Mouse (Mus musculus) layer of hippocampus, adult 2 months (tissue): ENCODE measurements around the gene Ntf5. TPM values are rescaled to one million over a fixed set of nuclear protein-coding genes. Genes with fewer than 3 reads are reported as not detected.

Experiments
- DNase-seq, 2 experiments: peaks; one replicate each; pipeline ENCODE4 v3.0.0; 2022; ENCODE audit warnings: low spot score in 2 of 2
- H3K27ac ChIP-seq: fragments of 200-600 bp; 2 replicates; pipeline ENCODE4 v1.8.1; 2022
- H3K4me3 ChIP-seq: fragments of 200-600 bp; 2 replicates; pipeline ENCODE4 v1.8.1; 2022; ENCODE audit warnings: mild to moderate bottlenecking
- CTCF ChIP-seq: fragments of 200-600 bp; conservative IDR thresholded peaks from 2 replicates; pipeline ENCODE4 v1.8.1; 2022; ENCODE audit warnings: antibody characterized with exemption, mild to moderate bottlenecking, moderate library complexity
- microRNA-seq, 2 experiments: library from miRNA; unstranded; fragments of <30 nt; microRNA quantifications; one replicate each; pipeline ENCODE4 v1.2.0; 2021
- total RNA-seq, 2 experiments: library from RNA; stranded (reverse); gene quantifications; 2 replicates each; pipeline ENCODE4 v1.2.3; 2021

Ntf5 gene
- total RNA-seq, 2 experiments from 2014 or later: not detected

GRCm38 (mm10) chr7:45463987-45464778, 50.7 kb downstream of the Ntf5 start:
- no peak overlapping the region for H3K27ac ChIP-seq
- no peak for TF ChIP-seq CTCF
- no peak overlapping the region for H3K4me3 ChIP-seq
- DNase-seq: no peak

- no peak for TF ChIP-seq CTCF
- no peak for DNase-seq
- peak overlapping the region; percentile 96; the same call in 1 of the 2 replicates for H3K27ac ChIP-seq
- peak overlapping the region; percentile 75; the same call in 1 of the 2 replicates for H3K4me3 ChIP-seq
Measured at GRCm38 (mm10) chr7:45465112-45465511, 51.6 kb downstream of the Ntf5 start.

- H3K27ac ChIP-seq: peak overlapping the region; percentile 96
- no peak for DNase-seq
- TF ChIP-seq CTCF: peak; percentile 48
- peak overlapping the region; percentile 75 for H3K4me3 ChIP-seq
Measured at GRCm38 (mm10) chr7:45465549-45465948, 52.1 kb downstream of the Ntf5 start.

- peak; percentile 23; the same call in 1 of the 2 replicates for TF ChIP-seq CTCF
- H3K4me3 ChIP-seq: peak within 1 kb of the TSS; percentile 75
- peak within 1 kb of the TSS; percentile 96 for H3K27ac ChIP-seq
- DNase-seq: peak; percentile 96
Measured at GRCm38 (mm10) chr7:45466283-45467089, 53.0 kb downstream of the Ntf5 start, which contains the start of gene Bax. Bax (minus strand) TSS chr7:45466898.

Small RNA genes lying within 50 kb of the gene (microRNA-seq; reads per million reads assigned to microRNA genes)
- gene Gm22133: 0 reads per million in 2 experiments

Other genes starting within 250 kb of the Ntf5 start
- 1,000 to 10,000 TPM; 1,342 to 1,423 TPM for gene Slc17a7, start 249.7 kb upstream of the Ntf5 start, total RNA-seq
- under 1 TPM in 1 of 2 experiments, not detected in 1; 0.20 TPM for gene Gfy, start 234.1 kb upstream of the Ntf5 start, total RNA-seq
- not detected for gene Pth2, start 232.7 kb upstream of the Ntf5 start, total RNA-seq
- gene Ccdc155, start 208.8 kb upstream of the Ntf5 start, total RNA-seq: 1 to 10 TPM; 3.5 to 3.9 TPM
- gene Dkkl1, start 201.5 kb upstream of the Ntf5 start, total RNA-seq: 1 to 10 TPM; 1.6 TPM
- 1 to 10 TPM; 4.3 to 5.7 TPM for gene Tead2, start 197.9 kb upstream of the Ntf5 start, total RNA-seq
- gene Cd37, start 174.6 kb upstream of the Ntf5 start, total RNA-seq: 1 to 10 TPM; 3.7 to 5.5 TPM
- gene Slc6a16, start 172.6 kb upstream of the Ntf5 start, total RNA-seq: 1 to 10 TPM; 1.7 to 2.8 TPM
- gene Slc6a21, start 136.2 kb upstream of the Ntf5 start, total RNA-seq: not detected
- 10 to 100 TPM; 12.8 to 16.5 TPM for gene Trpm4, start 79.9 kb upstream of the Ntf5 start, total RNA-seq
- gene Hrc, start 78.4 kb upstream of the Ntf5 start, total RNA-seq: under 1 TPM; 0.22 to 0.33 TPM
- 100 to 1,000 TPM; 133 to 138 TPM for gene Ppfia3, start 46.7 kb upstream of the Ntf5 start, total RNA-seq
- 100 to 1,000 TPM; 138 to 146 TPM for gene Lin7b, start 43.1 kb upstream of the Ntf5 start, total RNA-seq
- gene Snrnp70, start 18.0 kb upstream of the Ntf5 start, total RNA-seq: 100 to 1,000 TPM; 456 to 514 TPM
- not detected for gene Kcna7, start 8.0 kb upstream of the Ntf5 start, total RNA-seq
- not detected for gene Lhb, start 7.1 kb downstream of the Ntf5 start, total RNA-seq
- gene Gys1, start 21.1 kb downstream of the Ntf5 start, total RNA-seq: 10 to 100 TPM; 16.1 to 20.3 TPM
- 10 to 100 TPM; 35.0 to 37.2 TPM for gene Ruvbl2, start 24.4 kb downstream of the Ntf5 start, total RNA-seq
- gene Ftl1, start 46.2 kb downstream of the Ntf5 start, total RNA-seq: 100 to 1,000 TPM; 186 to 204 TPM
- 10 to 100 TPM; 73.2 to 77.6 TPM for gene Bax, start 53.2 kb downstream of the Ntf5 start, total RNA-seq
- gene Tulp2, start 68.2 kb downstream of the Ntf5 start, total RNA-seq: not detected
- 1 to 10 TPM; 2.1 to 3.1 TPM for gene Gm45808, start 73.1 kb downstream of the Ntf5 start, total RNA-seq
- gene Dhdh, start 75.1 kb downstream of the Ntf5 start, total RNA-seq: 1 to 10 TPM; 4.3 to 4.4 TPM
- gene Nucb1, start 96.7 kb downstream of the Ntf5 start, total RNA-seq: 10 to 100 TPM; 97.6 to 98.2 TPM
- 10 to 100 TPM; 19.0 to 25.8 TPM for gene Ppp1r15a, start 112.6 kb downstream of the Ntf5 start, total RNA-seq
- gene Plekha4, start 112.6 kb downstream of the Ntf5 start, total RNA-seq: under 1 TPM; 0.52 to 0.79 TPM
- gene Hsd17b14, start 141.2 kb downstream of the Ntf5 start, total RNA-seq: not detected
- 10 to 100 TPM; 20.6 to 28.2 TPM for gene Bcat2, start 156.5 kb downstream of the Ntf5 start, total RNA-seq
- gene Fgf21, start 201.8 kb downstream of the Ntf5 start, total RNA-seq: not detected
- not detected for gene Fut1, start 203.6 kb downstream of the Ntf5 start, total RNA-seq
- gene Izumo1, start 208.1 kb downstream of the Ntf5 start, total RNA-seq: not detected
- 1 to 10 TPM; 6.1 to 7.4 TPM for gene Rasip1, start 213.8 kb downstream of the Ntf5 start, total RNA-seq
- 1 to 10 TPM; 1.2 to 4.8 TPM for gene Mamstr, start 226.3 kb downstream of the Ntf5 start, total RNA-seq